Mouse (Mus musculus) intestine, postnatal 0 days (tissue): ENCODE data around the gene A930004D18Rik. TPM values are rescaled to one million over a fixed set of nuclear protein-coding genes. Genes with fewer than 3 reads are reported as not detected.

Source experiments
- ATAC-seq: fragments of 200-750 bp; cut with Nextera tagmentation; 2 replicates; pipeline ENCODE4 v1.8.0; 2017; ENCODE audit warnings: mild to moderate bottlenecking, moderate TSS enrichment, moderate library complexity
- H3K27ac ChIP-seq: fragments of 300-500 bp; sonication (generic); 2 replicates; pipeline ENCODE4 v1.5.1; 2014; ENCODE audit warnings: mild to moderate bottlenecking, low read depth, low read length, moderate library complexity
- H3K27me3 ChIP-seq: fragments of 300-500 bp; sonication (generic); replicated peaks from 2 replicates; pipeline ENCODE4 v1.6.1; 2014; ENCODE audit warnings: low read length, mixed read lengths; ENCODE audit not compliant: control insufficient read depth, insufficient read depth
- H3K36me3 ChIP-seq: fragments of 300-500 bp; sonication (generic); 2 replicates; pipeline ENCODE4 v1.6.1; 2014; ENCODE audit warnings: mild to moderate bottlenecking, moderate library complexity; ENCODE audit not compliant: control insufficient read depth, insufficient read depth
- H3K4me1 ChIP-seq: fragments of 300-500 bp; sonication (generic); replicated peaks from 2 replicates; pipeline ENCODE4 v1.6.1; 2014; ENCODE audit warnings: antibody characterized with exemption, low read length, mixed read lengths; ENCODE audit not compliant: control insufficient read depth, insufficient read depth
- H3K4me2 ChIP-seq: fragments of 300-500 bp; sonication (generic); replicated peaks from 2 replicates; pipeline ENCODE4 v1.6.1; 2014; ENCODE audit warnings: low read depth, mild to moderate bottlenecking, moderate library complexity
- H3K4me3 ChIP-seq: fragments of 300-500 bp; sonication (generic); 2 replicates; pipeline ENCODE4 v1.5.1; 2014; ENCODE audit warnings: low read depth, low read length
- H3K9ac ChIP-seq: fragments of 300-500 bp; sonication (generic); 2 replicates; pipeline ENCODE4 v1.6.1; 2014; ENCODE audit warnings: mild to moderate bottlenecking, low read depth, low read length
- H3K9me3 ChIP-seq: fragments of 300-500 bp; sonication (generic); 2 replicates; pipeline ENCODE4 v1.6.1; 2016; ENCODE audit warnings: mixed run types; ENCODE audit not compliant: control insufficient read depth
- CTCF ChIP-seq: sonication (generic); IDR thresholded peaks from 2 replicates; pipeline ENCODE4 v1.5.1; 2016; ENCODE audit warnings: low read depth, mild to moderate bottlenecking, control low read depth, antibody characterized with exemption, moderate library complexity
- WGBS: fragments of 180-500 bp; shearing (Covaris S2); extraction: QIAGEN DNeasy Blood & Tissue Kit; methylation state at CpG from one replicate; pipeline ENCODE4 v1.1.7; 2014; 5-methylcytosine and 5-hydroxymethylcytosine counted together
- polyA plus RNA-seq: library from polyadenylated mRNA; unstranded; fragments of >200 nt; fragmentation: Nextera tagmentation; extraction: Ambion mirVana; gene quantifications from 2 replicates; pipeline ENCODE4 v1.2.1, GENCODE M21; 2015

A930004D18Rik gene
- polyA plus RNA-seq, 1 experiment from 2014 or later = 6.3 TPM

DNA sequence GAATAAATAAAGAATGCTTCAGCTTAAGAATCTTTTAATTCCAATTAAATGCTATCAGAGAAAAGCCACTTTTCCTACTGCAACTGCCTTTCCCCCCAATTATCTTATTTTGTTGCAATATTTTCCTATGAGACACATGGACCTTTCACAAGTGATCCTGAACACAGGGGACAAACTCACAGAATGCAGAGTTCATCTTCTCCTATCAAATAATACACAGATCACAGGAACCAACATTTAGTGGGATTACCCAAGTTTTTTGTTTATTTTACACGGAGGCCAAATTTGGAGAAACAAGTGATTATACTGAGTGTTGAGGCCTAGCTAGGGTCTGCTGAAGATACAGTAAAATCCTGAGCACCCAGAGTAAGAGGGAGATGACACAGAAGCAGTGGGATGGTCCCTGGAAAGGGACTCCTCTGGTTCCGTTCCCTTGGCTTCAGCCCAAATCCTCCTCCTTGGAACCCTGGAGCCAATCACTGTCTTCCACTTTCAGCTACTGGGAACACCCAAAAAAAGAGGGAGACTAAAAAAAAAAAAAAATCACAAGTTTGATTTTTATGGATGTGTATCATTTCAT is 16.5 kb upstream of the A930004D18Rik start:
- WGBS = 51% methylated on average over 2 of the region's 2 CpGs

DNA sequence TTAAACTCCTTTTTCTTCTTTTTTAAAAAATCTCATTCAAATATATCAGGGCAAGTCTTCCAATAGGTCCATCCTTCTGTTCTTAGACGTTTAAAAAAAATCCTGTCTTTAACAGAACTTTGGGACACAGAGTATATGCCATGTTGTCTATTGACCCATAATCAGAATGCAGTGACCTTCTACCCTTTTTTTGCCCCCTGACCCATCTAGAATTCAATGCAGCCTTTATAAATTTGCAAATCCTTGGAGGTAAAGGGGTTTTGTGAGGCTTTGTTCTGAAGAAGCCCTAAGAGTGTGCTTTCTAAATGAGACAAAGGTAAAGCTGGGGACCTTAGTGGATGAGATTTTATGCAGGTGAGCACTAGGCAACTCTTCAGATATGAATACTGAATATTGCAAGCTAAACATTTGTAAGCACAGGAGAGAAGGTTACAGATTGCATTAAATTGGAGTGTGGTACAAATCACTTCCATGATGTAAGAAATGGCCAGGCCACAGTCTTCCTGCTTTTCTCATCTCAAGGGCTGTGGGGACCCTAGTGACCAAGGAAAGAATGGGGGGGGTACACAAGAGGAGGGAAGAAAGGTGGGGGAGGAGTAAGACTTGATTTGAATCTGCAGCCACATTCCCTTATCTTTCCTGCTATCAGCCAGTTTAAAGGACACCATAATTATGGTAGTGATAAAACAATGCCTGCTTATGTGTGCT is 15.9 kb upstream of the A930004D18Rik start:
- no peak overlapping the region for H3K9ac ChIP-seq
- no peaks in the 10 kb centered on the region for H3K27me3 ChIP-seq
- H3K4me1 ChIP-seq = peaks cover 9% of the 10 kb centered on the region; the same call in 1 of the 2 replicates
- no peak for TF ChIP-seq CTCF
- no peak for ATAC-seq
- WGBS = 79% methylated on average over 1 of the region's 1 CpGs
- H3K4me3 ChIP-seq = no peak overlapping the region
- no peak overlapping the region for H3K27ac ChIP-seq
- H3K9me3 ChIP-seq = no peaks in the 10 kb centered on the region
- no peak overlapping the region for H3K4me2 ChIP-seq
- no peaks in the 10 kb centered on the region for H3K36me3 ChIP-seq

More for the DNA sequence above, 16.5 kb upstream of the A930004D18Rik start:
- Histone ChIP-seq H3K27me3 (no peaks in the 10 kb centered on the region), H3K4me2 (no peak overlapping the region), H3K36me3 (no peaks in the 10 kb centered on the region), H3K27ac (no peak overlapping the region), H3K9me3 (no peaks in the 10 kb centered on the region), H3K9ac (no peak overlapping the region), H3K4me3 (no peak overlapping the region), H3K4me1 (peaks cover 9% of the 10 kb centered on the region; the same call in 1 of the 2 replicates)
- TF ChIP-seq CTCF = no peak
- ATAC-seq = no peak

DNA sequence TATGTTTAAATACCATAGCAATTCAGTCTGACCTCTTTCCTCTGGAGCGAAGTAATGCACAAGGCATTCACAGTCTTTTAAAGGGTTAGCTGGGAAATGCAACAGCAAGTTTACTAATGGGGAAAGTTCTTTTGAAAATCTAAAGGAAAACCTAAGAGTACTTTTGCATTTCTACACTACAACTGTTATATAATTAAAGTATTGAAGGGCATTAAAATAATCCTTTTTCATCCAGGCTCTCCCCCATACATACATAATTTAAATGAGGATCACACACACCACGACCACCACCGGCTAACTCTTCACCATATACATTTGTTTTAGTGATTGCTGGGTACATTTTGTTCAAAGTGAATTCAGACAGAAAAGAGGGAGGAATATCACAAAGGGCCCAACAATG is 15.0 kb upstream of the A930004D18Rik start:
- no peak overlapping the region for H3K4me3 ChIP-seq
- WGBS = 89% methylated on average over 3 of the region's 3 CpGs
- no peak overlapping the region for H3K9ac ChIP-seq
- no peaks in the 10 kb centered on the region for H3K36me3 ChIP-seq
- no peaks in the 10 kb centered on the region for H3K9me3 ChIP-seq
- no peak overlapping the region for H3K27ac ChIP-seq
- no peak for TF ChIP-seq CTCF
- H3K27me3 ChIP-seq = no peaks in the 10 kb centered on the region
- peaks cover 9% of the 10 kb centered on the region; the same call in 1 of the 2 replicates for H3K4me1 ChIP-seq
- no peak overlapping the region for H3K4me2 ChIP-seq
- ATAC-seq = no peak

DNA sequence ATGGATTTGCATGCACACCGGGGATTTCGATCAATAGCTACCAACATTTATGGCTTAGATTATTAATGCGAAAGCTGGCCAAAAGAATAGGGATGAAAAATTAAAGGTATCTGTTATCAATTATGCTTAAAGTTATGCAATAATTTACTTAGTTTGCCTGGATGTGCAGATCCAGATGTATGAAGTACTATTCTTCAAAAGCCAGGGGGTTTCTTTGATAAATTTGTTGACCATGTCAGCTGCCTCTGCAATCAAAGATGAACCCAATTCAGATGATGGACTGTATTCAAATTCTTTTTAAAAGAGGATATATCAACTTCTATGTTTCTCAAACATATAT is 14.3 kb upstream of the A930004D18Rik start:
- Histone ChIP-seq H3K27ac (no peak overlapping the region), H3K36me3 (no peaks in the 10 kb centered on the region), H3K9me3 (no peaks in the 10 kb centered on the region), H3K27me3 (no peaks in the 10 kb centered on the region), H3K4me3 (no peak overlapping the region), H3K9ac (no peak overlapping the region), H3K4me1 (peaks cover 9% of the 10 kb centered on the region; the same call in 1 of the 2 replicates), H3K4me2 (no peak overlapping the region)
- WGBS = 83% methylated on average over 3 of the region's 3 CpGs
- TF ChIP-seq CTCF = no peak
- ATAC-seq = no peak

DNA sequence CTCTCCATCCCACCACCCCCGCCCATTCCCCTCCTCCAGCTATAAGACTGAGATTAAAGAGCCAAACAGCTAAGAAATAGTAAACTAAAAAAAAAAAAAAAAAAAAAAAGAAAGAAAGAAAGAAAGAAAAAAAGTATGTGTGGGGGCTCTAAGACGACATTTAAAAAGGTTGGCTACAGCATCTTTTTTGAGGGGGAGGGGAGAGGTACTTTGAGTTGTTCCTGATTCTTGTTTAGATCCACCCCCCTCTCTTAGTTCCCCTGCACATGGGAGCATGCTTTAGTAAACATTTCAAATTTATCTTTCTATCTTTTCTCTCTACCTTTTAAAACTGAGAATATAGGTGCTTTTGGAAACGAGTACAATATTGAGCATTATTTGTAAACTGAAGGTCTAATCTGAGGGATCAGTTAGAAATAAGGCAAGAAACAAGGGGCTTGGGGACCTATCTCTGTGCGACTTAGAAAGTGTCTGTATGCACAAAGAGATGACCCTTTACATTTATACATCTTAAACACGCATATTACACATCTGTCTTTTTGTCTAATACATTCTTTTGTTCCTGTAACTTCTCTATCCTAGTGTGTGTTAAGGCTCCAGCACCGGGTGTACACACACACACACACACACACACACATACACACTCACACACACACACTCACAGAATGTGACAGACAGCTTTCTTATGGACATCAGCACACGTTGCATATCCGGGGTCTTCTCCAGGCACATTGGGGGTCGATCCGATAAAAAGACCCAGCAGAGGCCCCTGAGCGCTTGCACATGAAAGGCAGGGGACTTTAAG is 13.7 kb upstream of the A930004D18Rik start:
- Histone ChIP-seq H3K9me3 (no peaks in the 10 kb centered on the region), H3K4me3 (peak overlapping the region; percentile 11; the same call in 1 of the 2 replicates), H3K27ac (no peak overlapping the region), H3K9ac (no peak overlapping the region; the same call in 1 of the 2 replicates), H3K36me3 (no peaks in the 10 kb centered on the region), H3K4me1 (peaks cover 9% of the 10 kb centered on the region; the same call in 1 of the 2 replicates), H3K27me3 (no peaks in the 10 kb centered on the region), H3K4me2 (peak overlapping the region; percentile 93)
- WGBS = 65% methylated on average over 11 of the region's 11 CpGs
- TF ChIP-seq CTCF = no peak
- ATAC-seq = no peak

DNA sequence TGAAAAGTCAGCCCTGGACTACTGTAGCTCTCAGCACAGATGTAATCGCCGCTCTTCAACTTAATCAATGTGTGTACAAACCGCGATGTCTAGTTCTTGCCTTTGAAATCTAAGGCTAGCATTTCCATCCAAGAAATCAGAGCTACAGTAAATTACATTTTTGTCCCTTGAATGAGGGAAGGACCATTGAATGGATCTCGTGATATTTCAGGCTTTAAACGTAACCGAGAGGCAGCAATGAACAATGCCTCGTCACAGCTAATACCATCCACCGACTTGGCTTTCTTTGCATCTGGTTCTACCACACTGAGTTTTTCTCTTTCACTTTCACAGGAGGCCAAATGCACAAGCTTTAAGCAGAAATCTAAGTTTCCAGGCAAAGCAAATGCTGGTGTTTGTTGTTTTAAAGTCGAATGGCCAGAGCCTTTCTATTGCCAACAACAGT is 13.0 kb upstream of the A930004D18Rik start:
- Histone ChIP-seq H3K9ac (no peak overlapping the region; the same call in 1 of the 2 replicates), H3K9me3 (no peaks in the 10 kb centered on the region), H3K27ac (peak overlapping the region; percentile 10; the same call in 1 of the 2 replicates), H3K36me3 (no peaks in the 10 kb centered on the region), H3K4me1 (peaks cover 9% of the 10 kb centered on the region; the same call in 1 of the 2 replicates), H3K4me3 (peak overlapping the region; percentile 11; the same call in 1 of the 2 replicates), H3K27me3 (no peaks in the 10 kb centered on the region), H3K4me2 (peak overlapping the region; percentile 93)
- no peak for ATAC-seq
- WGBS = 31% methylated on average over 10 of the region's 10 CpGs
- no peak for TF ChIP-seq CTCF
